24 mouse cellular contexts compared by ENCODE assay signal in the genomic region with DNA sequence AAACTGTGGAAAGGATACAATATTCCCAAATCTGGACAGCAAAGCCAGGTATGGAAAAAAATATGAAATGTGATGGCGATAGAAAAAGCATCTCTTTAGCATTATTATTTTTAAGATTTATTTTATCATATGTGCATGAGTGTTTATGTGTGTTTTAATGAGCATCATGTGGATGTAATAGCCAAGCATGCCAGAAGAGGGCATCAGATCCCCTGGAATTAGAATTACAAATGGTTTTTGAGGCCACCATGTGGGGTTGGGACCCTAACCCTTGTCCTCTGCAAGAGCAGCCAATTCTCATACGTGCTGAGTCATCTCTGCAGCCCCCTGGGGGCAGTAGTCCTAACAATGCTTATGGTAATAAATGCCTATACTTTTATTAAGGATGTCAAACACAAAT.
A peak's percentile ranks its signal among the peaks of the same experiment; 100 is the strongest.
DNase-seq lines count a peak whose midpoint lies in the region; ATAC-seq and TF ChIP-seq lines count a peak whose summit lies in the region.
"Had no signal": no experiment of that assay in that cellular context is flagged by ENCODE, and none has a peak within 500 bp of the region (broad histone marks: within the 10 kb centered on the region; RNA-seq: fewer than 3 reads in every experiment).

No protein-coding gene starts in this region.

- no peak for ATAC-seq in frontal cortex, adult (ENCODE audit: low TSS enrichment)
- ATAC-seq: forebrain, embryonic 13.5 days; liver, embryonic 12.5 days had no signal

- DNase-seq in heart, adult 2 months = no peak
- DNase-seq in heart, adult 18-20 months = no peak
- DNase-seq in left cerebral cortex, adult 2 months (ENCODE audit: extremely low spot score in 1 of 2, low spot score in 2 of 2) = no peak
- DNase-seq in left cerebral cortex, postnatal 25 days (ENCODE audit: low spot score in 2 of 2) = no peak
- peak; percentile 8 for DNase-seq in MEL (ENCODE audit: low read depth, low spot score)
- no peak for DNase-seq in neural tube, embryonic 10.5 days (ENCODE audit: extremely low spot score, low spot score)
- DNase-seq: adrenal gland, adult 2 months; B cell, adult 2 months; cerebellum, adult 18-20 months; cerebellum, postnatal 25 days; embryo, embryonic 11 days; gastrocnemius, postnatal 14 days; heart, postnatal 14 days; kidney, adult 2 months; kidney, postnatal 14 days; layer of hippocampus, postnatal 36 days; lung, adult 2 months; lung, postnatal 14 days had no signal

- H3K4me1 ChIP-seq in heart, adult 2 months (ENCODE audit: control insufficient read depth, insufficient read depth, low read length) = no peaks in the 10 kb centered on the region
- no peaks in the 10 kb centered on the region for H3K4me1 ChIP-seq in MEL (ENCODE audit: control insufficient read depth in 1 of 2, insufficient read depth in 2 of 2, low read length in 2 of 2)
- H3K4me1 ChIP-seq: forebrain, embryonic 13.5 days; heart, embryonic 12.5 days; limb, embryonic 13.5 days; liver, embryonic 12.5 days had no signal

- H3K9me3 ChIP-seq in MEL (replicated peaks; ENCODE audit: insufficient read depth, low read length) = no peaks in the 10 kb centered on the region
- H3K9me3 ChIP-seq: forebrain, embryonic 13.5 days; heart, embryonic 12.5 days; liver, embryonic 12.5 days had no signal

- 62% methylated on average over 2 of the region's 2 CpGs for WGBS in heart, adult 2 months

- H3K9ac ChIP-seq in heart, adult 2 months (ENCODE audit: low read depth, low read length) = no peak overlapping the region
- no peak overlapping the region for H3K9ac ChIP-seq in MEL (ENCODE audit: control insufficient read depth, low read depth, low read length, poor library complexity, severe bottlenecking)
- H3K9ac ChIP-seq: forebrain, embryonic 13.5 days; heart, embryonic 12.5 days; limb, embryonic 13.5 days; liver, embryonic 12.5 days had no signal

- no peak for TF ChIP-seq EP300 in heart, adult 2 months (IDR thresholded peaks at IDR 0.05; ENCODE audit: insufficient read depth, low read depth, low read length)
- TF ChIP-seq EP300 in MEL (IDR thresholded peaks at IDR 0.05; ENCODE audit: low read depth in 1 of 2, low read length in 2 of 2) = no peak

- TF ChIP-seq RAD21 in MEL (IDR thresholded peaks at IDR 0.05; ENCODE audit: low read depth, low read length) = no peak

- 0 out of 2 replicates have a peak, but pooled peaks have one; percentile 9 for TF ChIP-seq CTCF in heart, adult 2 months (IDR thresholded peaks at IDR 0.05)
- TF ChIP-seq CTCF in left cerebral cortex, adult 2 months (IDR thresholded peaks at IDR 0.05) = peak; percentile 21
- peak in 1 of 3 experiments; percentile 26; a peak in 1 of 6 replicates for TF ChIP-seq CTCF in MEL (IDR thresholded peaks at IDR 0.05 in 2 of 3, conservative IDR thresholded peaks at IDR 0.05 in 1 of 3; ENCODE audit: control insufficient read depth in 1 of 3, insufficient read depth in 1 of 3, low read depth in 2 of 3, low read length in 3 of 3, poor library complexity in 1 of 3, severe bottlenecking in 1 of 3)

- no peak overlapping the region for H3K4me3 ChIP-seq in heart, adult 2 months
- no peak overlapping the region for H3K4me3 ChIP-seq in left cerebral cortex, adult 2 months
- H3K4me3 ChIP-seq in MEL (ENCODE audit: control insufficient read depth in 1 of 2, insufficient read depth in 1 of 2, low read depth in 2 of 2, low read length in 2 of 2) = no peak overlapping the region
- H3K4me3 ChIP-seq: forebrain, embryonic 13.5 days; heart, embryonic 12.5 days; limb, embryonic 13.5 days; liver, embryonic 12.5 days had no signal

- no peaks in the 10 kb centered on the region for H3K79me2 ChIP-seq in heart, adult 2 months (replicated peaks; ENCODE audit: control insufficient read depth, insufficient read depth, low read length)
- H3K79me2 ChIP-seq in MEL (ENCODE audit: control insufficient read depth, insufficient read depth, low read length, poor library complexity) = no peaks in the 10 kb centered on the region

- H3K27ac ChIP-seq in heart, adult 2 months = no peak overlapping the region
- no peak overlapping the region for H3K27ac ChIP-seq in left cerebral cortex, adult 2 months
- H3K27ac ChIP-seq in MEL (ENCODE audit: control insufficient read depth, low read depth, low read length) = no peak overlapping the region
- H3K27ac ChIP-seq: forebrain, embryonic 13.5 days; limb, embryonic 13.5 days; liver, embryonic 12.5 days had no signal

- H3K27me3 ChIP-seq in heart, adult 2 months (ENCODE audit: control insufficient read depth, insufficient read depth, low read length) = no peaks in the 10 kb centered on the region
- no peaks in the 10 kb centered on the region for H3K27me3 ChIP-seq in MEL (ENCODE audit: control insufficient read depth in 1 of 2, insufficient read depth in 2 of 2, low read length in 2 of 2)
- H3K27me3 ChIP-seq: CH12.LX; forebrain, embryonic 13.5 days; heart, embryonic 12.5 days; limb, embryonic 13.5 days; liver, embryonic 12.5 days had no signal

- TF ChIP-seq POLR2A in heart, adult 2 months (IDR thresholded peaks at IDR 0.05; ENCODE audit: insufficient read depth, low read depth, low read length) = no peak
- TF ChIP-seq POLR2A in MEL (IDR thresholded peaks at IDR 0.05; ENCODE audit: control insufficient read depth in 1 of 2, insufficient read depth in 1 of 2, low read depth in 1 of 2, low read length in 2 of 2, poor library complexity in 1 of 2) = no peak

- intact Hi-C loops in heart, adult 2 months (cut with DNase I) = no loop called here
- intact Hi-C loops in left cerebral cortex, adult 2 months (cut with DNase I) = no loop called here
- intact Hi-C loops in left cerebral cortex, postnatal 25 days (cut with DNase I) = no loop called here

- H3K36me3 ChIP-seq in heart, adult 2 months (ENCODE audit: control insufficient read depth, insufficient read depth, low read length) = no peaks in the 10 kb centered on the region
- H3K36me3 ChIP-seq in MEL (ENCODE audit: control insufficient read depth in 1 of 2, insufficient read depth in 2 of 2, low read length in 2 of 2) = no peaks in the 10 kb centered on the region
- H3K36me3 ChIP-seq: heart, embryonic 12.5 days; limb, embryonic 13.5 days; liver, embryonic 12.5 days had no signal

TF ChIP-seq in MEL, 35 proteins besides CTCF, POLR2A, EP300 and RAD21:
- TF ChIP-seq E2F4 (IDR thresholded peaks at IDR 0.05; ENCODE audit: borderline replicate concordance, low read depth, low read length) = no peak
- TF ChIP-seq HCFC1 (IDR thresholded peaks at IDR 0.05; ENCODE audit: low read depth, low read length) = no peak
- TF ChIP-seq NELFE (IDR thresholded peaks at IDR 0.05; ENCODE audit: low read depth, low read length) = no peak
- TF ChIP-seq POLR2AphosphoS2 (IDR thresholded peaks at IDR 0.05; ENCODE audit: low read length) = no peak
- no peak for TF ChIP-seq ETS1 (IDR thresholded peaks at IDR 0.05; ENCODE audit: low read depth, low read length)
TF ChIP-seq in MEL: peak in this region for 0.
